Mouse (Mus musculus) gonadal fat pad, adult 2 months (tissue): Measurements from ENCODE around the gene Lamtor2. TPM values are rescaled to one million over a fixed set of nuclear protein-coding genes. Genes with fewer than 3 reads are reported as not detected.

Experiments used
- DNase-seq: peaks from one replicate; pipeline ENCODE4 v3.0.0-alpha.2; 2012; ENCODE audit warnings: low read depth
- polyA plus RNA-seq: library from polyadenylated mRNA; depleted of rRNA; stranded (reverse); fragments of >200 nt; gene quantifications from 2 replicates; pipeline ENCODE4 v1.2.3, GENCODE M21; 2012

Lamtor2 gene
- polyA plus RNA-seq, 1 experiment: 164 TPM

DNA sequence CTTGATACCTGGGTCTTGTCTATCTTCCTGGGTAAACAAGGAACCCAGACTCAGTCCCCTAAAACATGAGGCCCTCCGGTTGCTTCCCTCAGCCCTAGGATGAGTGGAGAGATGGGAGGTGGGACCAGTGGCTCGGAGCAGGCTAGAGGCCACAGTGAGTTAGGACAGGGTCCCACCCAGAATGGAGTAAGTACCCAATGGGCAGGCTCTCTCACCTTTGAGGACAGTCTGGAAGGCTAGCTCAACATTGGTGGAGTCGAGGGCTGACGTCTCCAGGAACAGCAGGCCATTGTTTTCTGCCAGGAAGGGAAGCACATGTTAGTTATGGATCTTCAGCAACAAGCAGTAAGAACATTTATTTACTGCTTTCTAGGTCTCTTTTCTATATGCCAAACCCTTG is 10.4 kb downstream of the Lamtor2 start:
- no peak for DNase-seq

- no peak for DNase-seq
Measured at GRCm38 (mm10) chr3:88541622-88542401, 11.1 kb downstream of the Lamtor2 start.

GRCm38 (mm10) chr3:88540085-88540484 is 12.8 kb downstream of the Lamtor2 start:
- DNase-seq: no peak

GRCm38 (mm10) chr3:88539397-88539796 is 13.5 kb downstream of the Lamtor2 start:
- DNase-seq: no peak

GRCm38 (mm10) chr3:88538271-88539145 is 14.4 kb downstream of the Lamtor2 start:
- DNase-seq: no peak

GRCm38 (mm10) chr3:88537146-88537545 is 15.7 kb downstream of the Lamtor2 start:
- no peak for DNase-seq

- no peak for DNase-seq
Measured at GRCm38 (mm10) chr3:88536103-88536930, 16.6 kb downstream of the Lamtor2 start.

- no peak for DNase-seq
Measured at GRCm38 (mm10) chr3:88535527-88535926, 17.3 kb downstream of the Lamtor2 start.

DNA sequence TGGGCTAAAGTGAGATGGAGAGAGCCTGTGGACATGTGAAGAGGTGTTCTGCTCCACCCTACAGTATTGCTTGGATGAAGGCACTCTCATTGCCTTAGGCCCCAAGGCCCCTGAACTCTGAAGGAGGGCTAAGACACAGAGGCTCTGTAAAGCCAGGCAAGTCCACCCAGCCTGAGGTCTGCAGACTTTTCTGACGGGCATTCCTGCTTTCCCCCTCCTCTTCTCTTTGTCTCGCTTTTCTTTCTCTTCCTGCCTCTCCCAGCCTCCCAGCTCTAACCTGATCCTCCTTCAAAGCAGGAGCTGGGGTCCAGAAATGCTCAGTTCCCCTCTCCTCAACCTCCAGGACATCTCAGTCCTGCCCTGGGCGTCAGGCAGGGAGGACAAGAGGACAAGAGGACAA is 17.9 kb downstream of the Lamtor2 start:
- no peak for DNase-seq

DNA sequence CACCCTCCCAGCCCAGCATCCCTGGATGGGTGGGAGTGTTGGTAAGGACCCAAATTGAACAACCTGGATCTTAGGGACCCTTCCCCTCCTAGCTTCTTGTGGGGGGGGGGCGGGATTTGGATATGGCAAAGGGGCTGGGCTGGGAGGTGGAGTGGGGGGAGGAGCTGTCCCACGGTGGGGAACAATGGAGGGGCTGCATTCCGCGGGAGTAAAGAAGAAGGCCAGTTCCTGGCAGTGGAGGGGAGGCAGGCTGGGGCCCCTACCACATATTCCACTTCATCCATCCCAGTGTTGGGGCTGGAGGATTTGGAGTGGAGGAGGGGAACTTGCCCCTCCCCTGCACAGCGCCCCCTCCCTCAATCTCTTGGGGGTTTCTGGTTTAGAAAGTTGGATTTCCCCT is 19.2 kb downstream of the Lamtor2 start:
- no peak for DNase-seq

GRCm38 (mm10) chr3:88532689-88533511 is 20.0 kb downstream of the Lamtor2 start:
- DNase-seq: no peak

DNA sequence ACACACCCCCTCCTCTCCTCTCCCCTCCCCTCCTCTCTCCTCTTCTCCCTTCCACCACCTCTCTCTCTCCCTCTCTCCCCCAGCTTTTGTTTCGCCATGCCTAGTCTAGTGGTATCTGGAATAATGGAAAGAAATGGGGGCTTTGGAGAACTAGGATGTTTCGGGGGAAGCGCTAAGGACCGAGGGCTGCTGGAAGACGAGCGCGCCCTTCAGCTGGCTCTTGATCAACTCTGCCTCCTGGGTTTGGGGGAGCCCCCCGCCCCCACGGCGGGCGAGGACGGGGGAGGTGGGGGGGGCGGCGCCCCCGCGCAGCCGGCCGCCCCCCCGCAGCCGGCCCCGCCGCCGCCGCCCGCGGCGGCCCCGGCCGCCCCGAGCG is 20.6 kb downstream of the Lamtor2 start, which contains the start of gene Mex3a:
Gene Mex3a, plus strand, starts transcription at position 97 of the 376 bp plus-strand sequence.
- DNase-seq: no peak

GRCm38 (mm10) chr3:88531348-88532298 is 21.3 kb downstream of the Lamtor2 start:
- no peak for DNase-seq

DNA sequence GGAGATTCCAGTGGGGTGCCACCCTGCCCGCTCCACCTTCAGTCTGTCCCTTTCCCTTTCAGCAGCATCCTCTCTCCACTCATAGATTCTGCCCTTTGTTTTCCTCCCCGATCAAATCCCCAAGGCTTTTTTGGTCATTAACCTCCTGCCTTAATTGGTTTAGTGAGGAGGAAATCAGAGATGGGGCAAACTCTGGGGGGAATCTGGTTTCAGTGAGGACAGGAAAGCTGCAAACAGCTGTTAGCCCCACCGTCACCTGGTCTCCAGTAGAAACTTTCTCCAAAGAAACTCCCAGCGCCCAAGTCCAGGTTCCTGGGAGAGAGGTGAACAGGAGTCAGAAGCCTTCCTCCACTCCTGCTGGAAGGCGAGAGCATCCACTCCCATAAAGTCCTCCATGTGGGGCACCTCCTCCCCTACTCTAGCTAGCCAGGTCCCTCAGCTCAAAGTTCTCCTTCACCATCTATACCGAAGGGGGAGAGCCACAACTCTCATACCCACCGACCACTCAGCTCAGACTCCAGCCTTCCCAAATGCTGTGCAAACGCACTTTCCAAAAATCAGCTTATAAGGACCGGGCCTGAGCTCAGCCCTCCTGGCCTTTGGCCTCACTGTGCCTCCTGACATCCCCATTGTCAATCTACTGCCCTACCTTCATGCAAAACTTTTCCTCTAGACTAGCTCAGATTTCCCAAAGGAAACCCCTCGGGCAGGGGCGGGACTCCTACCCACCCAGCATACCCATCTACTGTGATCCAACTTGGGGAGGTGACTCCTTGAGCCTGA is 22.6 kb downstream of the Lamtor2 start:
- DNase-seq: no peak

DNA sequence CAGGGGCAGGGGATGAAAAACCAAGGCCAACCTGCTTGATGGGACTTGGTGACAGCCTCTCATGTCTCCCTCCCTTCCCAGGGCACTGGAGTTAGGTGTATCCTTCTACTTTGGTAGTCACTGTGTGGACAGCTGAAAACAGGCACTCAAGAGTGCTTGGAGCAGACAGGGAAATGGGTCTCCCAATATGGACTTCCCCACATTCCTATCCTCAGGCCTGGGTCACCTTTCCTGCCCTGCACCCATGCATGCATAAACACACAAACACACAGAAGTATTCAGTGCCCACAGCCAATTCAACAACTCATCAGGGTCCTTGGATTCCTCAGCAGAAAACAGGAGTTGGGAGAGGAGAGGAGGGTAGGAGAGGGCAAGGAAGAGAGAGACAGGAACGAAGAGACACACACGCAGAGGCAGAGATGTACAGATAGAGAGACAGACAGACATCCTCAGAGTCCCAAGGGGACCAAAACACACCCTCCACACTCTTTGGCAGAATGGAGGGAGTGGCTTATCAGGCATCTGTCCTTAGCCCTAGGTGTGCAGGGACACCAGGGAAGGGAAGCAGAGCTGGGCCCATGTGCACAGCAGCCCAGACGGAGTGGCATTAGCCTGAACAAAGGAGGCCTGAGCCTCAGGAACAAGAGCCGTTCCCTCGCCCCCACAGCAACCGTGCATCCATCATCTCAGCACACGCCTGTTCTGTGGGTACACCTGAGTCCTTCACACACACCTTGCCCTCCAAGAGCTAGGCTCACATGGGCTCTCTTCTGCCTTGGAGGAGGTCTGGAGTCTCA is 23.5 kb downstream of the Lamtor2 start:
- no peak for DNase-seq

DNA sequence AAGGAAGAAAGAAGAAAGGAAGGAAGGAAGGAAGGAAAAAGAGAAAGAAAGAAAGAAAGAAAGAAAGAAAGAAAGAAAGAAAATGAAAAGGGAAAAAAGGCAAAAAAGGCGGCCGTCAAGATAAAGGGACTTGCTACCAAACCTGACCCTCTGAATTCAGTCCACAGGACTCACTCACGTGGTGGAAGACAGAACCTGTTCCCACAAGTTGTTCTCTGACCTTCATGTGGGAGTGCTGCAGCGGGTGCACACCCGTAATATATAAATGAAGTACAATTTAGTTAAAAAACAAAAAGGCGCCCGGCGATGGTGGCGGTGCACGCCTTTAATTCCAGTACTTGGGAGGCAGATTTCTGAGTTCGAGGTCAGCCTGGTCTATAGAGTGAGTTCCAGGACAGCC is 24.2 kb downstream of the Lamtor2 start:
- DNase-seq: no peak

DNA sequence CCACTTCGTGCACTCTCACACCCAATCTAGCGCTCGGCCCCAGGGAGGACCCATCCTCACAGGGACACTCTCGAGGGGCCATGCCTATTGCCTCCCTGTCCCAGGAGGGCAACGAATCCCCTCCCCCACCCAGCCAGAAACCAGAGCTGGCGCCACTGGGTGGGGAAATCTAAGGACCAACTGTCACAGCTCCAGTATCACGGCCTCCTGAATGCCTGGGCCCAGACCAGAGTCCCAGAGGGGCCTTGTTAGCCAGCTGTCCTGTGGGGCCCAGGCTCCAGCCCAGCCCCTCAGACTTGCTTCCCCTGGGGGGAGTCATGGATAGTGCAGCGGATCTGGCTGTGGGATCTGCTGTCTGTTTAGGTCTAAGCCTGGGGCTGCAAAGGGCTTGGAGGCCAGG is 25.3 kb downstream of the Lamtor2 start:
- DNase-seq: no peak
